Mouse (Mus musculus) heart, postnatal 0 days (tissue): Measurements from ENCODE around the gene Zic4.

Source experiments
- CTCF ChIP-seq: IDR thresholded peaks from 2 replicates; pipeline ENCODE4 v1.5.1; 2016; ENCODE audit warnings: antibody characterized with exemption, control low read depth, low read depth
- EP300 ChIP-seq: IDR thresholded peaks from 2 replicates; pipeline ENCODE4 v1.6.1; 2016; ENCODE audit warnings: antibody characterized with exemption, low read depth

DNA sequence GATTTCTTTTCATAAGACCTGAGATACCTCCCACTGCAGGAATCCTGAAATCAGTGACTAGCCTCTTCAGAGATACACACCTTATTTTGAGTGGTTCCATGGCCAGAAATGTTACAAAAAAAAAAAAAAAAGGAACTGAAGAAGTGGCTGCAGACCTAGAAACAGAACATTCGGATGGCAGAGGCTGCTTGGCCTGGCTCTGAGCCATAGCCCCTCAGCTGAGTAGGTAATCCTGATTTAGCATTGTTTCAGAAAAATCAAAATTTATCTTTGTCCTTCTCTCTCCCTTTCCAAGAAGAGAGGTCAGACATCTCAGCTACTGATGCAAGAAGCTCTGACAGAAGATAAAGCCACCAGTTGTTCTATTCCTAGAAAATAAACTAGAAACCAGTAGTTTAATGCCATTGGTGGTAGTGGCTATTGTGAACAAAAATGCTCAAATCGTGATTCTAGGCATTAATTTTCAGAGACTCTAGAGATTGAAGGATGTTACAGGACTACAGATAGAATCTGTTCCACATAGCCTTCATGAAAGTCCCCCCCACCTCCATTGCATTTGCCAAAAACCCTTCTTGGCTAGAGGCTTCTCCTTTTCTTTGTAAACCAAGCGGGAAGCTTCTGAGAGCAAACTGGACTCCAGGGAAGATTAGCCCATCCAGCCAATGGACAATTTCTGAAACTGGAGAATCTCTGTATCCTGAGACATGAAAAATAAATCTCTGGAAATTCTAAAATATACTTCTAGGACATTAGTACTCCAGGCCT is 11.8 kb downstream of the Zic4 start:
- TF ChIP-seq CTCF = no peak
- TF ChIP-seq EP300 = no peak
